In genomic region chr1:60746153-60746552, GRCm38 (mm10) we compare ENCODE assay signal across 12 mouse cellular contexts. TPM values are rescaled to one million over a fixed set of nuclear protein-coding genes. Genes with fewer than 3 reads are reported as not detected.
DNase-seq lines count a peak whose midpoint lies in the region; ATAC-seq and TF ChIP-seq lines count a peak whose summit lies in the region.
"Had no signal": no experiment of that assay in that cellular context is flagged by ENCODE, and none has a peak within 500 bp of the region (broad histone marks: within the 10 kb centered on the region; RNA-seq: fewer than 3 reads in every experiment).

No protein-coding gene starts in this region.

- no peak overlapping the region for H3K4me2 ChIP-seq in hindbrain, postnatal 0 days (ENCODE audit: low read depth, low read length)
- H3K4me2 ChIP-seq: intestine, embryonic 15.5 days had no signal

- no peak for TF ChIP-seq CTCF in spleen, adult 2 months (IDR thresholded peaks at IDR 0.05; ENCODE audit: extremely low read depth, insufficient read depth, insufficient read length, insufficient replicate concordance)
- TF ChIP-seq CTCF in hindbrain, postnatal 0 days (IDR thresholded peaks at IDR 0.05; ENCODE audit: low read depth): no peak

- H3K27ac ChIP-seq in spleen, adult 2 months (ENCODE audit: insufficient read depth, low read length): no peak overlapping the region
- H3K27ac ChIP-seq in hindbrain, postnatal 0 days: no peak overlapping the region
- H3K27ac ChIP-seq: intestine, embryonic 15.5 days had no signal

- H3K27me3 ChIP-seq in spleen, adult 2 months (ENCODE audit: control insufficient read depth, insufficient read depth, low read length): no peaks in the 10 kb centered on the region
- H3K27me3 ChIP-seq in hindbrain, postnatal 0 days (ENCODE audit: insufficient read depth, low read length): no peaks in the 10 kb centered on the region
- H3K27me3 ChIP-seq: intestine, embryonic 15.5 days had no signal

- no peak overlapping the region for H3K9ac ChIP-seq in hindbrain, postnatal 0 days (replicated peaks; ENCODE audit: low read length)
- H3K9ac ChIP-seq: intestine, embryonic 15.5 days had no signal

- WGBS in spleen, adult 2 months: 10% methylated on average over 2 of the region's 2 CpGs
- WGBS in hindbrain, postnatal 0 days: 61% methylated on average over 2 of the region's 2 CpGs

- ATAC-seq in monocyte, adult 5-6 weeks (replicated peaks; ENCODE audit: insufficient number of reproducible peaks, low FRiP score, low TSS enrichment, poor library complexity, severe bottlenecking): peak; percentile 90
- no peak for ATAC-seq in hindbrain, postnatal 0 days
- ATAC-seq: intestine, embryonic 15.5 days had no signal

- peak; percentile 24 for DNase-seq in adrenal gland, postnatal 10 days
- DNase-seq in adrenal gland, postnatal 25 days: no peak
- DNase-seq in spleen, adult 2 months (ENCODE audit: low read depth in 1 of 2, low spot score in 2 of 2): peak; percentile 39 to 65
- DNase-seq in spleen, adult 18-20 months: no peak
- no peak for DNase-seq in cerebellum, postnatal 10 days
- DNase-seq in hindbrain, postnatal 0 days (ENCODE audit: low spot score): no peak
- DNase-seq in MN1 (ENCODE audit: low spot score): no peak
- DNase-seq: cerebellum, adult 9-10 months; gastrocnemius, postnatal 25 days had no signal

- H3K4me3 ChIP-seq in spleen, adult 2 months (ENCODE audit: extremely low read depth, insufficient read depth, insufficient read length): peak overlapping the region; percentile 43
- H3K4me3 ChIP-seq in hindbrain, postnatal 0 days (ENCODE audit: low read length): no peak overlapping the region
- H3K4me3 ChIP-seq: erythroblast, embryonic 14.5 days; intestine, embryonic 15.5 days had no signal

- peaks cover 2% of the 10 kb centered on the region; the same call in 1 of the 2 replicates for H3K4me1 ChIP-seq in spleen, adult 2 months (ENCODE audit: control insufficient read depth, insufficient read depth, insufficient read length)
- no peaks in the 10 kb centered on the region for H3K4me1 ChIP-seq in hindbrain, postnatal 0 days (ENCODE audit: insufficient read depth, low read length)

- H3K36me3 ChIP-seq in spleen, adult 2 months (ENCODE audit: control insufficient read depth, insufficient read depth, low read length): no peaks in the 10 kb centered on the region
- H3K36me3 ChIP-seq in hindbrain, postnatal 0 days (ENCODE audit: insufficient read depth, low read length): no peaks in the 10 kb centered on the region
- H3K36me3 ChIP-seq: intestine, embryonic 15.5 days had no signal

- H3K9me3 ChIP-seq in hindbrain, postnatal 0 days (ENCODE audit: low read length): no peaks in the 10 kb centered on the region
- H3K9me3 ChIP-seq: intestine, embryonic 15.5 days had no signal

- peak; percentile 73 for TF ChIP-seq POLR2A in spleen, adult 2 months (IDR thresholded peaks at IDR 0.05; ENCODE audit: low read depth, low read length)

RNA-seq across cellular contexts. Expression of gene Cd28, which starts 29.6 kb away (rescaled TPM):
- 1 to 10 TPM; 1.2 TPM for total RNA-seq in adrenal gland, postnatal 10 days (2021)
- 0.52 and 0.58 TPM in 2 replicates for total RNA-seq in adrenal gland, postnatal 25 days (2021)
- polyA plus RNA-seq in spleen, adult 2 months (2012; rRNA removed): 3.6 and 4.3 TPM in 2 replicates
- 19.8 to 27.1 TPM (median 26.7 TPM) in 3 replicates for total RNA-seq in monocyte, adult 5-6 weeks (2017)
- 0.14 and 0.16 TPM in 2 replicates for total RNA-seq in hindbrain, postnatal 0 days (2014; rRNA removed)
- polyA plus RNA-seq in hindbrain, postnatal 0 days (2015; fragmentation: Nextera tagmentation; extraction: Ambion mirVana): 0.10 and 0.15 TPM in 2 replicates

Comparison
In these comparisons a context has a peak if more than half of its experiments do, and no peak if none do; other contexts are left out.
1. DNase-seq: peak in adrenal gland, postnatal 10 days (single experiment) and spleen, adult 2 months (2 of 2); none in adrenal gland, postnatal 25 days (single experiment), spleen, adult 18-20 months (0 of 2), cerebellum, postnatal 10 days (0 of 2), hindbrain, postnatal 0 days (single experiment) and MN1 (single experiment).